Mouse (Mus musculus): ENCODE data around the gene Tm4sf19.
A peak's percentile ranks its signal among the peaks of the same experiment; 100 is the strongest.

The Tm4sf19 gene

GRCm38 (mm10) chr16:32400267-32400666 is at the start of gene Tm4sf19:
Gene Tm4sf19, plus strand, starts transcription at chr16:32400506.
- no peak for DNase-seq (ENCODE audit: low spot score)

GRCm38 (mm10) chr16:32350776-32351175 is 49.5 kb upstream of the Tm4sf19 start:
- no peak for DNase-seq (ENCODE audit: low spot score)

- DNase-seq (ENCODE audit: low spot score): no peak
Measured at GRCm38 (mm10) chr16:32363530-32363929, 36.8 kb upstream of the Tm4sf19 start.

GRCm38 (mm10) chr16:32371351-32371750 is 29.0 kb upstream of the Tm4sf19 start:
- peak; percentile 4 for DNase-seq (ENCODE audit: low spot score)

GRCm38 (mm10) chr16:32379575-32379974 is 20.7 kb upstream of the Tm4sf19 start:
- no peak for DNase-seq (ENCODE audit: low spot score)

- DNase-seq (ENCODE audit: low spot score): no peak
Measured at GRCm38 (mm10) chr16:32382901-32383300, 17.4 kb upstream of the Tm4sf19 start.

- DNase-seq (ENCODE audit: low spot score): no peak
Measured at GRCm38 (mm10) chr16:32384885-32385284, 15.4 kb upstream of the Tm4sf19 start.

- no peak for DNase-seq (ENCODE audit: low spot score)
Measured at GRCm38 (mm10) chr16:32386826-32387225, 13.5 kb upstream of the Tm4sf19 start.

GRCm38 (mm10) chr16:32389049-32389448 is 11.3 kb upstream of the Tm4sf19 start:
- DNase-seq (ENCODE audit: low spot score): no peak

- DNase-seq (ENCODE audit: low spot score): no peak
Measured at GRCm38 (mm10) chr16:32389841-32390240, 10.5 kb upstream of the Tm4sf19 start.

- no peak for DNase-seq (ENCODE audit: low spot score)
Measured at GRCm38 (mm10) chr16:32390882-32391281, 9.4 kb upstream of the Tm4sf19 start.

- no peak for DNase-seq (ENCODE audit: low spot score)
Measured at GRCm38 (mm10) chr16:32395679-32396540, 4.4 kb upstream of the Tm4sf19 start.

GRCm38 (mm10) chr16:32396541-32396835 is 3.8 kb upstream of the Tm4sf19 start:
- no peak for DNase-seq (ENCODE audit: low spot score)

GRCm38 (mm10) chr16:32398206-32398605 is 2.1 kb upstream of the Tm4sf19 start:
- no peak for DNase-seq (ENCODE audit: low spot score)

GRCm38 (mm10) chr16:32401335-32401965 is 1.1 kb downstream of the Tm4sf19 start:
- no peak for DNase-seq (ENCODE audit: low spot score)

- DNase-seq (ENCODE audit: low spot score): no peak
Measured at GRCm38 (mm10) chr16:32402818-32403217, 2.5 kb downstream of the Tm4sf19 start.

GRCm38 (mm10) chr16:32405716-32406115 is 5.4 kb downstream of the Tm4sf19 start:
- no peak for DNase-seq (ENCODE audit: low spot score)

GRCm38 (mm10) chr16:32406671-32407070 is 6.4 kb downstream of the Tm4sf19 start:
- DNase-seq (ENCODE audit: low spot score): no peak

- DNase-seq (ENCODE audit: low spot score): no peak
Measured at GRCm38 (mm10) chr16:32407730-32408129, 7.4 kb downstream of the Tm4sf19 start.

- DNase-seq (ENCODE audit: low spot score): no peak
Measured at GRCm38 (mm10) chr16:32417457-32417856, 17.2 kb downstream of the Tm4sf19 start.

- DNase-seq (ENCODE audit: low spot score): peak; percentile 90
Measured at GRCm38 (mm10) chr16:32419517-32420483, 19.5 kb downstream of the Tm4sf19 start, which contains the start of gene Tctex1d2. Gene Tctex1d2, plus strand, starts transcription at chr16:32419702.

GRCm38 (mm10) chr16:32427506-32427905 is 27.2 kb downstream of the Tm4sf19 start:
- DNase-seq (ENCODE audit: low spot score): no peak

All from T-cell, adult 2 months (primary cell).